Mouse (Mus musculus) forebrain, embryonic 12.5 days (tissue): ENCODE data around the gene Hoxb8. TPM values are rescaled to one million over a fixed set of nuclear protein-coding genes. Genes with fewer than 3 reads are reported as not detected.

Source experiments
- ATAC-seq: fragments of 200-750 bp; cut with Nextera tagmentation; 2 replicates; pipeline ENCODE4 v1.8.0; 2017; ENCODE audit warnings: moderate TSS enrichment; ENCODE audit not compliant: low FRiP score
- H3K27ac ChIP-seq: fragments of 300-500 bp; sonication (generic); 2 replicates; pipeline ENCODE4 v1.5.1; 2016; ENCODE audit warnings: mild to moderate bottlenecking
- H3K27me3 ChIP-seq: fragments of 300-500 bp; sonication (generic); 2 replicates; pipeline ENCODE4 v1.6.1; 2016; ENCODE audit warnings: mild to moderate bottlenecking
- H3K36me3 ChIP-seq: fragments of 300-500 bp; sonication (generic); replicated peaks from 2 replicates; pipeline ENCODE4 v1.6.1; 2016; ENCODE audit warnings: mild to moderate bottlenecking
- H3K4me1 ChIP-seq: fragments of 300-500 bp; sonication (generic); 2 replicates; pipeline ENCODE4 v1.6.1; 2016
- H3K4me2 ChIP-seq: fragments of 300-500 bp; sonication (generic); 2 replicates; pipeline ENCODE4 v1.6.1; 2016; ENCODE audit warnings: mild to moderate bottlenecking, moderate library complexity
- H3K4me3 ChIP-seq: fragments of 300-500 bp; sonication (generic); replicated peaks from 2 replicates; pipeline ENCODE4 v1.5.1; 2016; ENCODE audit warnings: mild to moderate bottlenecking
- H3K9ac ChIP-seq: fragments of 300-500 bp; sonication (generic); 2 replicates; pipeline ENCODE4 v1.6.1; 2016; ENCODE audit warnings: mild to moderate bottlenecking
- H3K9me3 ChIP-seq: fragments of 300-500 bp; sonication (generic); 2 replicates; pipeline ENCODE4 v1.6.1; 2016
- WGBS: fragments of 180-500 bp; shearing (Covaris S2); methylation state at CpG from one replicate; pipeline ENCODE4 v1.1.7; 2016; 5-methylcytosine and 5-hydroxymethylcytosine counted together
- polyA plus RNA-seq: library from polyadenylated mRNA; unstranded; fragments of >200 nt; fragmentation: Nextera tagmentation; extraction: Ambion mirVana; gene quantifications from 2 replicates; pipeline ENCODE4 v1.2.1, GENCODE M21; 2016

Hoxb8 gene
- polyA plus RNA-seq = not detected in 2 replicates

DNA sequence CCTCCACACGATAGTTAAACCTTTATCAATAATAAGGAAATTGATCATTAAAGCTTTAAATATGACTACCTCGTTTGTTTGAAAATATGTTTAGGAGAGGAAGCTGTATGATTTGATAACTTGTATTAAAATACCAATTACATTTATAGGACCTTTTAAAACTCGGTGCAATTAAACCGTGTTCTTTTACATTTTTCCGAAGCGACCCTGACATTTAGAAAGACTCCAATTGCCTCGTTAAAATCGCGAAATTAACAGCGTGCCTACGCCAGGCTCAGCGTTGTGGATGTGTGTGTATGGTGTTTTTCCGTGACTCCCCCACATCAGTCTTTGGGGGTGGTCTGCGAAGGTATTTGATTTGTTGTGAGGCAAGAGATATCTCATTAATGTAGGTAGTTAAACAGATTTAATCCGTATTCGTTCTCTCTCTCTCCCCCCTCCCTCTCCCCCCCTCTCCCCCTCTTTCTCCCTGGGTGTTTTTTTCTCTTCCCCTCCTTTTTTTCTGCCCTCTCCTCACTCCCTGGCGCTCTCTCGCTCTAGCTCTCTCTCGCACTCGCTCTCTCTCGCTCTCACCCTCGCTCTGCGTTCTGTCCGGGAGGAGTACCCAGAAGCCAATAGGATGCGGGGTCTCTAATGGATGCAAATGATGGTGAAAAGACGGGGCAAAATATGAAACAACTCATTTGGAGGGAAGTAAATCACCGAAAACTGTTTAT is at the start of gene Hoxb8:
Gene Hoxb8 (plus strand): TSS at position 51 of the 716 bp plus-strand sequence.
- Histone ChIP-seq H3K4me2 (no peak within 1 kb of the TSS), H3K9me3 (no peaks in the 10 kb centered on the region), H3K27me3 (peaks cover 99% of the 10 kb centered on the region), H3K4me1 (peaks cover 14% of the 10 kb centered on the region; the same call in 1 of the 2 replicates), H3K9ac (no peak within 1 kb of the TSS), H3K36me3 (no peaks in the 10 kb centered on the region), H3K4me3 (no peak within 1 kb of the TSS), H3K27ac (no peak within 1 kb of the TSS)
- no peak for ATAC-seq
- WGBS = under 1% methylated on average over 27 of the region's 27 CpGs

DNA sequence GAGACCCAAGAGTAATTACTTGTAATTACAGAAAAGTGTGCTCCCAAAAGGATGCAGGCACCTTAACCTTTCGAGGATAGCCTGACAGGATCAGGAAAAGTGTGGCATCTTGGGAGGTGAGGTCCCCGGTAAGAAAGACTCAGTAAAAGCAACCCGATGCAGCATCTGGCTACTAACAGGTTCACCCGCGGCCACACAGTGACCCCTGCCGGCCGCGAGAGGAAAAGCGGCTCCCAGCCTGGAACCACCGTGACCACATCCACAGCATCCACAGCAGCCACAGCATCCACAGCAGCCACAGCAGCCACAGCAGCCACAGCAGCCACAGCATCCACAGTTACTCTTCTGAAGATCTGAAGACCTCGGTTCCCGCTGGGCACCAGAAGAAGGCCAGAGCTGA is 46.8 kb upstream of the Hoxb8 start:
- ATAC-seq = no peak
- Histone ChIP-seq H3K27me3 (peaks cover 63% of the 10 kb centered on the region), H3K27ac (no peak overlapping the region), H3K4me1 (no peaks in the 10 kb centered on the region), H3K4me2 (no peak overlapping the region), H3K4me3 (no peak overlapping the region), H3K9ac (no peak overlapping the region), H3K9me3 (no peaks in the 10 kb centered on the region), H3K36me3 (no peaks in the 10 kb centered on the region)
- WGBS = 3% methylated on average over 12 of the region's 12 CpGs

GRCm38 (mm10) chr11:96240211-96240610 is 41.5 kb upstream of the Hoxb8 start:
- Histone ChIP-seq H3K4me2 (no peak overlapping the region), H3K4me3 (no peak overlapping the region), H3K27ac (no peak overlapping the region), H3K4me1 (no peaks in the 10 kb centered on the region), H3K36me3 (no peaks in the 10 kb centered on the region), H3K27me3 (peaks cover 60% of the 10 kb centered on the region), H3K9me3 (no peaks in the 10 kb centered on the region), H3K9ac (no peak overlapping the region)
- no peak for ATAC-seq
- WGBS = 2% methylated on average over 7 of the region's 7 CpGs

DNA sequence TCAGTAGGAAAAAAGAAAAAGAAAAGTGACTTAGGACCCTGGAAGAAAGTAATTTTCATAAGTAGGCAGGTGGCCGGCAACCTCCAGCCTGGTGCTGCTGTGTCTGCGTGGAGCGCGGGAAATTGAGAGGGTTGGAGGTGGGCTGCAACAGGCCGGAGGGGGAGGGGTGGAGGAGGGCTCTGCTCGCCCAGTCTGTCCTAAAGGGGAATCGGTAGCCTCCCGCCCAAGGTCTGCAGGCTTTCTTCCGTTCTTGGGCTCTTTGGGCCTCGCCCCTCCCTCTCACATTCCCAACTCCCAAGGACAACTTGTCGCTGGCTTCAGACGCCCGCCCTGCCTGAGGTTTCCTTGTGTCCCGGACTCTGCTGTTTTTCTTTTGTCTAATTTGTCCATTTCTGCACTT is 30.8 kb upstream of the Hoxb8 start:
- H3K9me3 ChIP-seq = no peaks in the 10 kb centered on the region
- H3K36me3 ChIP-seq = no peaks in the 10 kb centered on the region
- WGBS = 0% methylated on average over 14 of the region's 14 CpGs
- no peak overlapping the region for H3K4me3 ChIP-seq
- H3K4me1 ChIP-seq = no peaks in the 10 kb centered on the region
- no peak for ATAC-seq
- H3K27me3 ChIP-seq = peaks cover 96% of the 10 kb centered on the region
- no peak overlapping the region for H3K4me2 ChIP-seq
- H3K9ac ChIP-seq = no peak overlapping the region
- H3K27ac ChIP-seq = no peak overlapping the region

GRCm38 (mm10) chr11:96251480-96252031 is 30.1 kb upstream of the Hoxb8 start:
- no peak overlapping the region for H3K4me3 ChIP-seq
- no peak overlapping the region for H3K27ac ChIP-seq
- WGBS = under 1% methylated on average over 46 of the region's 46 CpGs
- no peak overlapping the region for H3K4me2 ChIP-seq
- no peaks in the 10 kb centered on the region for H3K36me3 ChIP-seq
- no peaks in the 10 kb centered on the region for H3K4me1 ChIP-seq
- H3K27me3 ChIP-seq = peaks cover 98% of the 10 kb centered on the region
- no peak for ATAC-seq
- no peaks in the 10 kb centered on the region for H3K9me3 ChIP-seq
- H3K9ac ChIP-seq = no peak overlapping the region

- no peak for ATAC-seq
- 2% methylated on average over 12 of the region's 12 CpGs for WGBS
- Histone ChIP-seq H3K27ac (no peak overlapping the region), H3K9me3 (no peaks in the 10 kb centered on the region), H3K4me1 (no peaks in the 10 kb centered on the region), H3K4me3 (no peak overlapping the region), H3K9ac (no peak overlapping the region), H3K36me3 (no peaks in the 10 kb centered on the region), H3K27me3 (peaks cover 100% of the 10 kb centered on the region), H3K4me2 (no peak overlapping the region)
Measured at GRCm38 (mm10) chr11:96252541-96253120, 29.1 kb upstream of the Hoxb8 start.

GRCm38 (mm10) chr11:96254221-96254620 is 27.5 kb upstream of the Hoxb8 start:
- Histone ChIP-seq H3K36me3 (no peaks in the 10 kb centered on the region), H3K4me3 (no peak overlapping the region), H3K9ac (no peak overlapping the region), H3K4me1 (no peaks in the 10 kb centered on the region), H3K27ac (no peak overlapping the region), H3K4me2 (no peak overlapping the region), H3K27me3 (peaks cover 100% of the 10 kb centered on the region), H3K9me3 (no peaks in the 10 kb centered on the region)
- no peak for ATAC-seq
- 3% methylated on average over 11 of the region's 11 CpGs for WGBS

GRCm38 (mm10) chr11:96255111-96255995 is 26.4 kb upstream of the Hoxb8 start:
- Histone ChIP-seq H3K4me2 (no peak overlapping the region), H3K27me3 (peaks cover 100% of the 10 kb centered on the region), H3K36me3 (no peaks in the 10 kb centered on the region), H3K27ac (no peak overlapping the region), H3K9me3 (no peaks in the 10 kb centered on the region), H3K9ac (no peak overlapping the region), H3K4me3 (no peak overlapping the region), H3K4me1 (no peaks in the 10 kb centered on the region)
- WGBS = under 1% methylated on average over 39 of the region's 39 CpGs
- no peak for ATAC-seq

- no peaks in the 10 kb centered on the region for H3K9me3 ChIP-seq
- H3K4me1 ChIP-seq = no peaks in the 10 kb centered on the region
- H3K36me3 ChIP-seq = no peaks in the 10 kb centered on the region
- no peak overlapping the region for H3K4me2 ChIP-seq
- peaks cover 100% of the 10 kb centered on the region for H3K27me3 ChIP-seq
- no peak overlapping the region for H3K9ac ChIP-seq
- H3K27ac ChIP-seq = no peak overlapping the region
- no peak for ATAC-seq
- no peak overlapping the region for H3K4me3 ChIP-seq
- WGBS = 2% methylated on average over 14 of the region's 14 CpGs
Measured at GRCm38 (mm10) chr11:96255996-96256445, 25.7 kb upstream of the Hoxb8 start.

GRCm38 (mm10) chr11:96257141-96257540 is 24.6 kb upstream of the Hoxb8 start:
- Histone ChIP-seq H3K27me3 (peaks cover 100% of the 10 kb centered on the region), H3K36me3 (no peaks in the 10 kb centered on the region), H3K4me1 (no peaks in the 10 kb centered on the region), H3K9me3 (no peaks in the 10 kb centered on the region), H3K4me3 (no peak overlapping the region), H3K27ac (no peak overlapping the region), H3K9ac (no peak overlapping the region), H3K4me2 (no peak overlapping the region)
- no peak for ATAC-seq
- WGBS = 16% methylated on average over 2 of the region's 2 CpGs

DNA sequence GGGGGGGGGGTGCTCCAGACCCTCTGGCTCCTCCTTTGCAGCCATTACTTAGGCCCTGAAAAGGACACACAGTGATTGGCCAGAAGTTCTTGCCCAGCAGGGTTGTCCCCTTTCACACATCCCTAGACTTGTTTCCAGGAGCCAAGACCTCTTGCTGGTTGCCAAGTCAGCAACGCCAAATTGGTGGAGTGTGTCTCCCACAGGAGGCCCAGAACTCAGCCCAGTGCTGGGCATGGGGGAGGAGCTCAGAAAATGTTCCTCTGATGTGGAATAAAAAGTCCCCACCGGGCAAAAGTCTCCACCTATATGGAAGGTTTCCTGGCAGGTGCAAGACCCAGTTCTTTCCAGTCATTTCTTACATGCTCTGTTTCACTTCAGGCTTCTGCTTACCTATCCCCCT is 22.7 kb upstream of the Hoxb8 start:
- Histone ChIP-seq H3K4me3 (no peak overlapping the region), H3K27ac (no peak overlapping the region), H3K27me3 (peaks cover 100% of the 10 kb centered on the region), H3K9ac (no peak overlapping the region), H3K36me3 (no peaks in the 10 kb centered on the region), H3K4me2 (no peak overlapping the region), H3K9me3 (no peaks in the 10 kb centered on the region), H3K4me1 (no peaks in the 10 kb centered on the region)
- WGBS = 2% methylated on average over 2 of the region's 2 CpGs
- ATAC-seq = no peak

- Histone ChIP-seq H3K27ac (no peak overlapping the region), H3K9me3 (no peaks in the 10 kb centered on the region), H3K27me3 (peaks cover 100% of the 10 kb centered on the region), H3K4me1 (no peaks in the 10 kb centered on the region), H3K4me3 (no peak overlapping the region), H3K36me3 (no peaks in the 10 kb centered on the region), H3K4me2 (no peak overlapping the region), H3K9ac (no peak overlapping the region)
- ATAC-seq = no peak
- 0% methylated on average over 1 of the region's 1 CpGs for WGBS
Measured at GRCm38 (mm10) chr11:96259511-96259910, 22.2 kb upstream of the Hoxb8 start.
